In the genomic region with DNA sequence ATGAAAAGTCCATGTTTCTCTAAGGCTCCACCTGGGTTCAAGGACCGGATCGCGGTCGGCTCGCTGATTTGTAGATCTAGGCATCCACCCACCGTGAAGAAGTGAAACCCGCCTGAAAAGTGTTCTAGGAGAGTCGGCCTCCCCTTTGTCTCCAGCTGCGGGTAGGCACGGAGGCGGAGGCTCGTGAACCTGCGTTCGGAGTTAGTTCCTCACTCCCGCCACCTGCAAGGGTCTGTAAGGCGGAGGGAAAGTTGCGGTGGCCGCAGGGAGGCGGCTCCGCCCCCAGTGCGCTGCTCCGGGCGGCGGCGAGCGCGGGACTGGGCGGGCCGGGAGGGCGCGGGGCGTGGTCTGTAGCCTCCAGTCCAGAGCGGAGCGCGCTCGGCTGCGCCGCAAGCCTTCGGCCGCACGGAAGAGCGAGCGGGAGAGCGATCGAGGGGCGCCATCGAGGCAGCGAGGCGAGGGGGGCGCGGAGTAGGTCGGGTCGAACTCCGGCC, we compare ENCODE assay signal across 7 mouse cellular contexts. TPM values are rescaled to one million over a fixed set of nuclear protein-coding genes. Genes with fewer than 3 reads are reported as not detected.
DNase-seq lines count a peak whose midpoint lies in the region; ATAC-seq lines count a peak whose summit lies in the region.

A gene (plus strand): TSS at position 176 of the 494 bp plus-strand sequence.

- H3K4me1 ChIP-seq in embryonic facial prominence, embryonic 11.5 days (ENCODE audit: control insufficient read depth, insufficient read depth, low read length) = no peaks in the 10 kb centered on the region; the same call in 1 of the 2 replicates
- H3K4me1 ChIP-seq in limb, embryonic 13.5 days = peaks cover 39% of the 10 kb centered on the region
- H3K4me1 ChIP-seq in midbrain, embryonic 15.5 days = peaks cover 17% of the 10 kb centered on the region

- H3K36me3 ChIP-seq in embryonic facial prominence, embryonic 11.5 days (replicated peaks; ENCODE audit: control insufficient read depth, insufficient read depth, low read depth, low read length) = no peaks in the 10 kb centered on the region
- no peaks in the 10 kb centered on the region for H3K36me3 ChIP-seq in limb, embryonic 13.5 days
- no peaks in the 10 kb centered on the region for H3K36me3 ChIP-seq in midbrain, embryonic 15.5 days (replicated peaks)

- H3K4me3 ChIP-seq in embryonic facial prominence, embryonic 11.5 days (ENCODE audit: low read depth, low read length) = peak within 1 kb of the TSS; percentile 94
- peak within 1 kb of the TSS; percentile 79 for H3K4me3 ChIP-seq in limb, embryonic 13.5 days
- peak within 1 kb of the TSS; percentile 67 for H3K4me3 ChIP-seq in midbrain, embryonic 15.5 days

- peak within 1 kb of the TSS; percentile 85 for H3K4me2 ChIP-seq in embryonic facial prominence, embryonic 11.5 days (ENCODE audit: low read depth, low read length)
- H3K4me2 ChIP-seq in limb, embryonic 13.5 days (replicated peaks) = peak within 1 kb of the TSS; percentile 86
- peak within 1 kb of the TSS; percentile 86 for H3K4me2 ChIP-seq in midbrain, embryonic 15.5 days

- no peaks in the 10 kb centered on the region for H3K9me3 ChIP-seq in embryonic facial prominence, embryonic 11.5 days (replicated peaks; ENCODE audit: control insufficient read depth, low read length)
- no peaks in the 10 kb centered on the region for H3K9me3 ChIP-seq in limb, embryonic 13.5 days
- no peaks in the 10 kb centered on the region for H3K9me3 ChIP-seq in midbrain, embryonic 15.5 days

- H3K27me3 ChIP-seq in embryonic facial prominence, embryonic 11.5 days (ENCODE audit: control insufficient read depth, insufficient read depth, low read length) = no peaks in the 10 kb centered on the region
- H3K27me3 ChIP-seq in limb, embryonic 13.5 days = no peaks in the 10 kb centered on the region
- no peaks in the 10 kb centered on the region for H3K27me3 ChIP-seq in midbrain, embryonic 15.5 days (replicated peaks)

- peak within 1 kb of the TSS; percentile 94 for H3K9ac ChIP-seq in embryonic facial prominence, embryonic 11.5 days (replicated peaks; ENCODE audit: low read length)
- peak within 1 kb of the TSS; percentile 91 for H3K9ac ChIP-seq in limb, embryonic 13.5 days
- H3K9ac ChIP-seq in midbrain, embryonic 15.5 days = peak within 1 kb of the TSS; percentile 67

- ATAC-seq in embryonic facial prominence, embryonic 11.5 days (replicated peaks; ENCODE audit: insufficient number of reproducible peaks, low FRiP score, low TSS enrichment, low read depth) = peak; percentile 92
- peak; percentile 93 for ATAC-seq in limb, embryonic 13.5 days (ENCODE audit: low FRiP score, low read depth)
- ATAC-seq in midbrain, embryonic 15.5 days (replicated peaks) = peak; percentile 93

- peak within 1 kb of the TSS; percentile 75 for H3K27ac ChIP-seq in embryonic facial prominence, embryonic 11.5 days (replicated peaks; ENCODE audit: low read depth, low read length)
- peak within 1 kb of the TSS; percentile 61; the same call in 1 of the 2 replicates for H3K27ac ChIP-seq in limb, embryonic 13.5 days
- H3K27ac ChIP-seq in midbrain, embryonic 15.5 days = peak within 1 kb of the TSS; percentile 74

- peak; percentile 90 to 94 for DNase-seq in adrenal gland, postnatal 36 days
- peak; percentile 92 for DNase-seq in embryonic facial prominence, embryonic 11.5 days (ENCODE audit: low spot score)
- DNase-seq in heart, adult 11 months = peak; percentile 99
- DNase-seq in kidney, adult 18-20 months = peak; percentile 94
- peak; percentile 65 to 80 for DNase-seq in spleen, adult 18-20 months

- WGBS in embryonic facial prominence, embryonic 11.5 days = under 1% methylated on average over 35 of the region's 54 CpGs
- WGBS in limb, embryonic 13.5 days = under 1% methylated on average over 54 of the region's 54 CpGs
- WGBS in midbrain, embryonic 15.5 days = under 1% methylated on average over 54 of the region's 54 CpGs

RNA-seq across cellular contexts. Expression of the gene that starts here (rescaled TPM):
- total RNA-seq in adrenal gland, postnatal 36 days (2021) = 10 to 100 TPM; 40.6 to 46.1 TPM
- 73.0 and 76.6 TPM in 2 replicates for polyA plus RNA-seq in embryonic facial prominence, embryonic 11.5 days (2014; fragmentation: Nextera tagmentation; extraction: Ambion mirVana)
- 71.4 and 75.9 TPM in 2 replicates for polyA plus RNA-seq in limb, embryonic 13.5 days (2015; fragmentation: Nextera tagmentation; extraction: Ambion mirVana)
- 52.7 and 56.0 TPM in 2 replicates for polyA plus RNA-seq in midbrain, embryonic 15.5 days (2015; fragmentation: Nextera tagmentation; extraction: Ambion mirVana)

Comparison
In these comparisons a context has a peak if more than half of its experiments do, and no peak if none do; other contexts are left out.
1. Peak in every context shown above with its lines: DNase-seq, ATAC-seq, H3K4me3 ChIP-seq and H3K27ac ChIP-seq.